Mouse (Mus musculus): Measurements from ENCODE around the gene Psmg4.

DNA sequence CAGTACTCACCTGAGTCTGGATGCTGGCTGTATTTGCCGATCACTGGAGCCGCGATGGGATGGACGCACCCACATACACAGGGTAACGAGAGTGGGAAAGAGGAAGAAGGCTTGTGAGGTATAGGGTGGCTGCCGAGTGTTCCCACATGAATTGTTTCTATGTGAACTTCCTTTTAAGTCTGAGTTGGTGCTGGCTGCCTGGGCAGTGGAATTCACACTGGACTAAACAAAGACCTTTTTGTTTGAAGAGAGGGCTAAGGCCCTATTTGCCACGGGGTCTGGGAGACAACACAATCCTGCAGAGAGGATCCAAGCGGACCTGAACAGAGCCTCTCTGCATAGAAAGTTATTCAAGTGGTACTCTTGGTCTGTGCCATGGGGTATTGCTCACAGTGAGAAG lies 30.6 kb downstream of the Psmg4 start:
- TF ChIP-seq POLR2A (IDR thresholded peaks at IDR 0.05; ENCODE audit: borderline replicate concordance, extremely low read depth, low read depth, low read length) (no peak), CTCF (IDR thresholded peaks at IDR 0.05; ENCODE audit: insufficient read depth, low read length) (no peak)
